Mouse (Mus musculus) R1 (cell line): ENCODE measurements around the gene Pnrc1.

ENCODE experiments used
- DNase-seq: peaks from one replicate; pipeline ENCODE4 v3.0.0-alpha.2; 2018; ENCODE audit warnings: low read depth, low spot score

Pnrc1 gene

DNA sequence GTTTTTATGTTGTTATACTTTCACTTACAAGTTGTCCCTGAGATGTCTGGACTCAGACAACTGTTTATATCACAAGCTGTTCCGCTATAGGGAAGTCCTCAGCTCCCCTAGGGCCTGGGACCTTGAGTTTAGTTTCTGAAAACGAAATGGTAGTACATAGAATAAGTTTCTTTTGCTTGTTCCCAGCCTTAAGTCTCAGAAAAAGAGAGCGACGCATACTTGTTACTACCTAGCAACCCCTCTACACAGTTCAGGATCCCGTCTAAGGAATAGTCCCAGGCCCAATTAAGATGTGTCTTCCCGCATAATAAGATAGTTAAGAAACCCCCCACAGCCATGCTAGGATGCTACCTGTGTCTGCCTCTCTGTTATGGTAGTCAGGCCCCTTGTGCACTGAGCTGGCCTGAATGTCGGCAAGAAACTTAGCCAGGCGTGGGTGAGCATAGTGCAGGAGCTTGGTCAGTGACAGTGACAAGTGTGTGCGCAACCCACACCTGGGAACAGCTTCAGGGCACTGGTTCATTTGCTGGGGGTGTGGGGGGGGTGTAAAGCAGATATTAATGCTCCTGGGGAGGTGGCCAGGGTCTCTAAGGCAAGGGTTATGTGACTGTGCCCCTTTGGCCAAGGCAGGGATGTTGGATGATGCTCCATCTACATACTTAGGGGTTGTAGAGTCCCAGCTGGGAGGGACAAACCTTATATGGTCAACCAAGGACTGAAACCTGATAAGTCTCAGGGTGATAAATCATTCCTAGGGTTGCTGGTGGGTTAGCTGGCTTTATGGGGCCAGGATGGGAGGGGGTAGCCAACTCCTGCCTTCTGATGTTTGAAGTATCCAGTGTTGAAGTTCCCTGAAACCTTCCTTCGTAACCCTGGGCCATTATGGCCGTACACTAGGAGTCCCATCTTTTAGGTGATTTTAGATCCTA is 19.3 kb downstream of the Pnrc1 start:
- DNase-seq, result peak; percentile 84

DNA sequence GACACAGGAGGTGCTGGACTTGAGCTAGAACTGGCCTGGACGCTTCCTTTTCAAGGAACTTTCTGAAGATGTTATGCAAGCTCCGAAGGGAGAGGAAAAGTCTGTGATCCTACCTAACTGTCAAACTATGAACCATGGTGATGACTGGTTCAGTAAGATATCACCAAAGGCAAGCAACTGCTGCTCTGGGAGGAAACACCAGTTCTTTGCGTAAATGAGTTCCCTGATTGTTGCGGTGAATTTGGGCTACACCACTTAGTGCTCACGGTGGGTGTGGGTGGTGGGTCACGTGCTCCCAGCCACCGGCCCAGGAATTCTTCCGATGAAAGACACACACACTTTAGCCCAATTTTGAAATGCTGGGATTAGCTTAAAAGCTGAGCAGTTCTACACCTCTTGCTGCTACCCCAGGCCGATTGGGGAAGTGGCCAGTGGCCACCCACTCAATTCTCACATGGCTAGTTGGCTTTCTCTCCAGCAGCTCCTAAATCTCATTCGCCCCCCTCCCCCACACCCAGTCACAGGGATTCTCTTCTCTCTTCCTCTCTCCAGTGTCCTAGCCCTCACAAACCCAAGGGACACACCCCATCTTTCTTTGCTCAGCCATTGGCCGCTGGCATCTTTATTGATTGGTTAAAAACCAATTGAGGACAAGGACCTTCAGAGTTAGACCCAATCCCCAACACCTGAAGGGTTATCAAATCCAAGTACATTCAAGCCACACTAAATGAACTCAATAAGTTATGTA is 24.8 kb downstream of the Pnrc1 start:
- DNase-seq, result peak; percentile 99

DNA sequence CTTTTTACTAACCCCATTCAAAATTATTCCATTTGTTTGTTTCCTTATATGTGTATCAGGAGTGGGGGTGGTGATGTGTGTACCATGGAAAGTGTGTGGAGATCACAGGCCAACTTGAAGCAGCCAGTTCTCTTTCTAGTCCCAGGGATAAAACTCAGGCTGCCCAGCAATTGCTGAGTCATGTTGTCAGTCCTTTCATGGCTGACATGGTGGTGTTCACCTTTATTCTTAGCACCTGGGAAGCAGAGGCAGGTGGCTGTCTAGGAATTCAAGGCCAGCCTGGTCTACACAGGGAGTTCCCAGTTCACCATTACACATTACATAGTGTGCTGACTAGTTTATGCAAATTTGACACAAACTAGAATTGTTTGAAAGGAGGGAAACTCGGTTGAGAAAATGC is 27.1 kb downstream of the Pnrc1 start:
- peak; percentile 55 for DNase-seq

DNA sequence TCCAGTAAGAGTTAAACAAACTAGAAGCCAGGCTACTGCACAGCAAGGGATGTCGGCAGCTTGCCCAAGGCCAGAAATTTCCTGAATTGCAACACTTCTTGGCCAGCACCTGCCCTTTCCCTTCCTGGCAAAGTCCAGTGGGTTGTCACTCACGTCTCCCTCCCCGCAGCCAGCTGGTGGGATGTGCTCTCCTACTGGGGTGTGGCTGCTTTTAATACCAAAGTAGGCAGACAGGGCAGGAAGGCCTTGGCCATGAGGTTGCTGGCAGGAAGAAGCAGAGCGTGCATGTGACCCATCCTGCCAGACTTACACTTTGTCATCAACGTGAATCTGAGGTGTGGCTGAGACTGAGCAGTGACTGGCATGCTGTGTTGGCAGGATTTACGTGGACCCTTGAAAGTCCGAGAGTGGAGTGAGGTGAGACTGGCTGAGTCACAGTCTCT is 28.6 kb downstream of the Pnrc1 start:
- DNase-seq, result peak; percentile 46

- no peak for DNase-seq
These were observed 29.7 kb downstream of the Pnrc1 start for GRCm38 (mm10) chr4:33260311-33260710.

DNA sequence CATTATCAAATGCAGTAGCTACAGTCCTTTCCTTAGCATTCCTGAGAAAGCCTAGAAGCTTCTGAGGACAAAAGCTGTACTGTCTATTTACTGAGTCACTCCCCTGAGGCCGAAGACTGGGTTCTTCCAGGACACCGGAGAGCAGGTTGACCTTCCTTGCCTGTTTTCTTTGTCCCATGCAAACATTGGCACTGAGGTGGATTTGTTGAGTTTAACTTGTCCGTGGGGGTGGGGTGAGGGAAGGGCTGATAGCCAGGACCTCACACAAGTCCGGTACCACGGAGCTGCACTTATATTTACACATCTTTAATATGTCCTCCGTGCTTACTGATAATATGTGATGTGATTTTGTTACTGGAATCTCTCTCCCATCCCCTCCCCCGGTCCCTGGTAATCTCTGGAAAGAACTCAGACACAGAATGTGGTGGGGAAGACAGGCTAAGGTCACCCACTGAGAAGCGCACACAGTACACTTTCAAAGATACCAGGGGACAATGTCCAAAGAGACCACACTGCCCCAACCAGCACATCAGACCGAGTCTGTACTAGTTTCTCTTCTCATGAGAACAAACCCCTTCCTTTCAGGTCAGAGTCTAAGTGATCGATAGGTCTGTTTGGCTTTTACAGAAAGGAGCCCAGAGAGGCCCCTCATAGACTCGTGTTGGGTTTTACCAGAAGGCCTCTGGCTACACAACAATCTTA is 32.5 kb downstream of the Pnrc1 start:
- peak; percentile 63 for DNase-seq

GRCm38 (mm10) chr4:33254706-33255105 is 35.3 kb downstream of the Pnrc1 start:
- peak; percentile 79 for DNase-seq

DNA sequence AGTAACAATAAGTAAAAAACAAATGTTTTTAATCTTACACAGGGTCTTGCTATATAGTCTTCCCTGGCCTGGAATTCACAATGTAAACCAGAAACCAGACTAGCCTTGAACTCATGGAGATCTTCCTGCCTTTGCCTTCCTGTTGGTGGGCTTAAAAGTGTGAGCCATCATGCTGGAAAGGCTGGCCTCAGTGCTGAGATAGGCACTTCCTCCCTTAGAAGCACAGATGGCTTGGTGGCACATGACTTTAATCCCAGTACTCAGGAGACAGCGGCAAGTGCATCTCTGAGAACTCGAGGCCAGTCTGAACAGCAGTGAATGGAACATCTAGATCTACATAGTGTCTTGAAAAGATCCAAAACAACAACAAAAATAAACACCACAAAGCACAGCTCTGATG is 39.1 kb downstream of the Pnrc1 start:
- DNase-seq, result no peak

DNA sequence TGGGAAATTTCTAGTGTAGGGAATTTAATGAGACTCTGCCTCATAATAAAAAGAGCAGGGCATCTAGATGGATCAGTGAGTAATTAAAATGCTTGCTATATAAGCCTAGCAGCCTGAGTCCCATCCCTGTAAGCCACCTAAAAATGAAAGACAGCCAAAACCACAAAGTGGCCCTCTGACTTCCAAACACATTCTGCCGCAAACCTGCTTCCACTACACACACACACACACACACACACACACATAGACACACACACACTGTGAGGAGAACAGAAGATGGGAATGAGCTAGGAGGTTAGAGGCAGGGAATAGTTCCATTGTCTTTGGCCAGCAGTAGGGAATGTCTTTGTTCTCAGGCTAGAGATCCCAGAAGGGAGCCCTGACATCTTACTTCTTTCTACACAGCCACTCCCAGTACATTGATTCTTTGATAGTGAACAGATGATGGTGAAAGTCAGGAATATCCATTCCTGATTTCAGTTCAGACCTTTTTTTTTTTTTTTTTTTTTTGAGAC is 40.2 kb downstream of the Pnrc1 start:
- peak; percentile 78 for DNase-seq

GRCm38 (mm10) chr4:33248915-33249314 is 41.0 kb downstream of the Pnrc1 start:
- no peak for DNase-seq

DNA sequence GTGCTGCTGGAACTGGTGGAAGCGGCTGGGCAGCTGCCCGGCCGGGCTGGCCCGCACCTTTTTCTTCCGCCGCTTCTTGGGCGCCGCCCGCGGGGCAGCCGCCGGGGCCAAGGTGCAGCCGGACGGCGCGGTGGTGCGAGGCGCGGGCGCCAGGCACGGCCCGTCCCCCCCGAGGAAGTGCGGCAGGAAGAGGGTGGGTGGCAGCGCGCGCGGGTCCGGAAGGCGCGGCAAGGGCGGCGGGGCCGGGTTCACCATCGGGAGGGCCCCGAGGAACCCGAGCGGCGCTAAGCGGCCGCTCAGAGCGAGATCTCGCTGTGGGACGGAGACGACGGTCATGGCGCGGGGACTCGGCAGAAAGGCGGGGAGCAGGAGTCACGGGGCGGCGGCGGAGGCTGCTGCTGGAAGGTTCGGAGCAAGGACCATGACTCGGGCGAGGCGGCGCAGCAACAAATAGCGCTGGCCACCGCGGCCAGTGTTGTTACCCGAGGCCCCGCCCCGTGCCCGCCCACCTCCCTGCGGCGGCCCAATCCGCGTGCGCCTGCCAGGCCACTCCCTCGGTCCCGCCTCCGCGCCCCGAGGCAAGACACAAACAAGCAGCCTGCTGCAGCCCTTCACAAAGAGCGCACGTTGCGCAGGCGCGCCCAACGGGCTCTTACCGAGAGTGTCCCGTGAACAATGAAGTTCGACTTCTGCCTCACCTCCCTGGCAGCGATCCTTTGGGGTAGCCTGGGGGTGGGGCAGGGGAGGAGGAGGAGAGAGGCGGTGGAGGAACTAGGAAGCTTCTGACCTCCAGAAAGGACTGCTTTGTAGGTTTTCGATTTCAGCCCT is 41.7 kb downstream of the Pnrc1 start:
- DNase-seq, result peak; percentile 100

- peak; percentile 96 for DNase-seq
These were observed 42.4 kb downstream of the Pnrc1 start for GRCm38 (mm10) chr4:33247479-33248053.

GRCm38 (mm10) chr4:33245853-33246395 is 44.0 kb downstream of the Pnrc1 start:
- no peak for DNase-seq

DNA sequence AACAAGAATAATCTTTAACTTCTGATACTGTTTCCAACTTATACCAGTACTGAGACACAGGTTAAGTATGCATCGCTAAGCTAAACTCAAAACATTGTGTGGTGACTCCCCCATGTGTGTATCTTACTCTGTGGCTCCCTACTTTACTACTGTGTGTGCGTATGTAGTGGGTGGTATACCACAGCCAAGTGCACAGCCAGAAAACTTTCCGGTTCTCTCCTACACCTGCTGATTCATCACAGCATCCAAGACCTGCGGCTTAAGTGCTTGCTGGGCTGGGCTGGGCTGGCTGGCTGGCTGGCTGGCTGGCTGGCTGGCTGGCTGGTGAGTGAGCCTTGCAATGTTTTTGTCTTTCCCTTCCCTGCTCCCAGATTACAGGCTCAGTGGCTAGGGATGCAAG is 46.0 kb downstream of the Pnrc1 start:
- no peak for DNase-seq

DNA sequence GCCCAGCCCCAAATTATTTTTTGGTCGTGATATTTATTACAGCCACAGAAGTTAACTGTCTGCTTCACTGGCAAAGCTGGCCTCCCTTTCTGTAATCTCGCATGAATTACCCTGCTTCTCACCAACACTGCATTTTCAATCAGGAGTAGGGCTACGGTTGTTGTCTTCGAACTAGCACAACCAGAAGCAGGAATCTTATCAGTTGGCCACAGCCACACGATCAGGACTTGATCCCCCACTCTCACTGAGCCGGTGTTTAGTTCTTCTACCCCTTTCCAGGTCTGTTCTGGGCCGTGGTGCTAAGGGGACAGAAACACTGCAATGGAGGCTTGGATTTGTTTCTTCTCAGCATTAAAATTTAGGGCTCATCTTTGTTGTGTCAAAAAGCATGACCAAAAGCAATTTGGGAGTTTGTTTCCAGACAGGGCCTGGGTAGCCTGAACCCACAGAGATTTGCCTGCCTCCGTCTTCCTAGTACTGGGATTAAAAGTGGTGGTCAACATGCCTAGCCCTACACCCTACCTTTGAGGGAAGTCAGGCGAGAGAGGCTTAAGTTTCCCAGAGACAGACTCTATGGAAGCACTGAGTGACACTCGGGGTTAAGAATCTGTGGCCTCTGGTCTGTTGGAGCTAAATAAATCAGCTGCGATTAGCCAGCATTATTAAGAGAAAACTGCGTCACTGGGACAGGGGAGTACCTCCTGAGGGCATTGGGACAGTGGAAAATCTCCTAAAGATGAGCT is 46.8 kb downstream of the Pnrc1 start:
- no peak for DNase-seq

DNA sequence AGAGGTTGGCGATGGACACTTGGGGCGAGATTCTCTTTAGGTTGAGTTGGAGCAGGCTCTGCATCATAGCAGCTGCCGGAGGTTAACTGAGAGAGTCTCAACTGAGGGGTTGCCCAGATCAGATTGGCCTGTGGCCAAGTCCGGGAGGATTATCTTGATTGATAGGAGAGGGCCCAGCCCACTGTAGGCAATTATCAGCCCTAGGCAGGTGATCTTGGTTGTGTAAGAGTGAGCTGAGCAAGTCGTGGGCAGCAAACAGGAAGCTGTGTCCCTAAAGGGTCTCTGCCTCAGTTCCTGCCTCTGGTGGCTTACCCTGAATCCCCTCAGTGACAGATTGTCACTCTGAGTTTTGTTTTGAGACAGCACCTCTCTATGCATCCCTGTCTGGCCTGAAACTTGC is 47.4 kb downstream of the Pnrc1 start:
- DNase-seq, result peak; percentile 44

- DNase-seq, result peak; percentile 31
These were observed 59.1 kb downstream of the Pnrc1 start for GRCm38 (mm10) chr4:33230881-33231280.

- DNase-seq, result no peak
These were observed 60.3 kb downstream of the Pnrc1 start for GRCm38 (mm10) chr4:33229639-33230038.

DNA sequence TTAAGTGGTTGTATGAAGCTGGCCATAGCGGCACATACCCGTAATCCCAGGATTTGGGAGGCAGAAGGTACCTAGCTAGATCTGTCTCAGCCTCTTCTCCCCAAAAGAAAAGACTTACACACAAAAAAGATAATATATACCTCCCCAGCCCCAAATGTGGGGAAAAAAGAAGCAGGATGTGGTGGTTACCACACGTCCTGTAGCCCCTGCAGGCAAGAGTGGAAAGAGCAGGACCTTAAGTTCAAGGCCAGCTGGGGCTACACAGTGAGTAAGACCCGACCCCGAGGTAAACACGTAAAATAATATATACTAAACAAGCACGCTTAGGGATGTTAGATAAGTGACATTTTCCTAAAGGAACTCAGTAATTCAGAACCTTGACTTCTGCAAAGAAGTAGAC is 62.8 kb downstream of the Pnrc1 start:
- no peak for DNase-seq
